Mouse (Mus musculus) B cell, adult 2 months (primary cell): ENCODE results near the gene Pmepa1.
A peak's percentile ranks its signal among the peaks of the same experiment; 100 is the strongest.

Experiments used
- DNase-seq, 2 experiments: peaks; one replicate each; pipeline ENCODE4 v3.0.0; 2022

Gene Pmepa1

DNA sequence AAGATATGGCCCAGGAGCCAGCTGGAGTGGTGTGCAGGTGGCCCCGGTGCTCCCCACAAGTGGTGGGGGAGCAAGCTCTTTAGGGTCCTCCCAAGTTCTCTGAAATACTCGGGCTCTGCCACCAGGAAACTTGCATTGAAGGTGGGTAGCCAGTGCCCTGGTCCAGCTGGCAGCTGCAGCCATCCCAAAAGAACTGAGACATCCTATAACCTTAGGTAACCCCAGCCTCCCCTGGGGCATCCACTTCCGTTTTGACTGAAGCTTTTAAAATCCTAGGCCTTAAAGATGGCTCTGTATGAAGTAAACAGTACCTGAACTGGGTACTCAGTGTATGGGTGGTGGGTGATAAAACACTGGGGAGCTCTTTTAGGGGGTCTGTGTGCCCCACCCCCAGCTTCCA, 52.8 kb downstream of the Pmepa1 start:
- DNase-seq, result peak; percentile 41 to 44

DNA sequence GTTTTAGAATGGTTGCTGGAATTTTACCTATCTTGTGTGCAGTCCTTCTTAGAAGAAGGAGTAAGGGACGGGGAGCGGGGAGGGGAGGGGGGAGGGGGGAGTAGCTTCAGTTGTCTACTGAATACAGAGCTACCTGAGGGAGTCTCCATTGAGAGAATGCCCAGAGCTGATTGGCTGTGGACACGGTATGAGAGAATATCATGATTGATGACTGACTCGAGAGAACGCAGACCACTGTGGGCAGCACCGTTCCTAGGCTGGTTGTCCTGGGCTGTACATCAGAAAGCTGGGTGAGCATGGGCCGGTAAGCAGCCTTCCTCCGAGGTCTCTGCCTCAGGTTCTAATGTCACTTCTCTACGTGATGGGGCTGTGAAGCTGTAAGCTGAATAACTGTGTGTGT, 55.6 kb downstream of the Pmepa1 start:
- no peak for DNase-seq

DNA sequence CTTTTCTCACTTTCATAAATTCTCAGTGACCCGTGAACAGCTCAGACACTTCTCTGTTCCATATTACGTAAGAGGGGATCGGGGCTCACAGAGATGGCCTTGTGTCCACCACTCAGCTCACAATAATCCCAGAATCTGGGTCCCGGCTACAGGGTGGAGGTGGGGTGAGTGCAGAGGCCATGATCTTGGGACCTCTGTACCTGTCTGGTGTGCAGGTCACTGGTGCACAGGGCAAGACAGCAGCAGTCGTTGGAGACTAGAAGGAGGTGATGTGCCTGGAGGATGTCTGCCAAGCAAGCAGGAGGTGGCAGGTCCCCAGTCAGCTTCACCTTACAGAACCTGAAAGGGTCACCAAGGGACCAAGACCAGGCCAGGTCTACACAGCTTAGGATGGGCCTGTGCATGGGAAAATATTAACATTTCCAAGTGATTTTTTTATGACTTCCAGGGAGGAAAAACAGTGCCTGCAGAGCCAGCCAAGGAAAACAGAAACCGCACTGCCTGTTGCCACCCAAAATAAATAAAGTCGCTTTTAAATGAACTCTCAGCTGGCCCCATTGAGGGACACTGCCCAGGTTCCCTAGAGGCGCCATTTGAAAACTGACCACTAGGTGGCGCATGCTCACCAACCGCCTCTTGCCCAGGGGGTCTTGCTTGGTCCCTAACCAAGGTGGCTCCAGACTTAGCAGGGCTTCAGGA, 56.9 kb downstream of the Pmepa1 start:
- peak; percentile 64 to 67 for DNase-seq

DNA sequence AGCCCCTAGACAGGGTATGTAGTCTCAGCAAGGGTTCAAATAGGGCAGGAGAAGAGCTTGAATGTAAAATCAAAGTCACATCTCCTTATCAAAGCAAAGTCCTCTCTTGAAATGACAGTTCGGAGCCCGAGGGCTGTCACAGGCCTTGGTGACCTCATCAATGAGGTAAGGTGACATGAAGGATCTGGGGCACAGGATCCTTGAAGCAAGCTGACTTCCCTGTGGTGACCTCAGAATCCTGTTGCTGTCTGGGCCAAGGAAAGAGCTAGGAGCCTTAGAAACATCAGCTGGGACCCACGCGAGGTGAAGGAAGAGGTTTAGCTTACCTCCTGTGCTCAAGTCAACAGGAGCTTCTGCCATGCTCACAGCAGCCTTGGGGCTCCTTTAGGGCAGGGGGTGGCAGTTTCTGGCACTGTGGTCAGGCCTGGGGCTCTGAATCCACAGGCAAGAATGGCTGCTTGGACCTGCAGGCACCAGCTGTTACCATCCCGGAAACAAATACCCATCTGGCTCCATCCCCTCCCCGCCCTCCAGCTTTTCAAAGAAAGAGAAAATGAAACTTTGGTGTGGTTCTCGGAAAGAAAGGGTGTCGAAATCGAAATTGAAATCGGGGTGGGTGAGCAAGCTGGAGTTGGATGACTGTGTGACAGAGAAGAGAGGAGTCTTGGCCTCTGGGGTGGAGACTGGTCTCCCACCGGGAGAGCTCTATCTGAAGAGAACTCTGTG, 57.8 kb downstream of the Pmepa1 start, which contains the start of gene Zbp1:
TSS of gene Zbp1 (minus strand) at position 508 of the 726 bp plus-strand sequence.
- peak; percentile 61 to 69 for DNase-seq

DNA sequence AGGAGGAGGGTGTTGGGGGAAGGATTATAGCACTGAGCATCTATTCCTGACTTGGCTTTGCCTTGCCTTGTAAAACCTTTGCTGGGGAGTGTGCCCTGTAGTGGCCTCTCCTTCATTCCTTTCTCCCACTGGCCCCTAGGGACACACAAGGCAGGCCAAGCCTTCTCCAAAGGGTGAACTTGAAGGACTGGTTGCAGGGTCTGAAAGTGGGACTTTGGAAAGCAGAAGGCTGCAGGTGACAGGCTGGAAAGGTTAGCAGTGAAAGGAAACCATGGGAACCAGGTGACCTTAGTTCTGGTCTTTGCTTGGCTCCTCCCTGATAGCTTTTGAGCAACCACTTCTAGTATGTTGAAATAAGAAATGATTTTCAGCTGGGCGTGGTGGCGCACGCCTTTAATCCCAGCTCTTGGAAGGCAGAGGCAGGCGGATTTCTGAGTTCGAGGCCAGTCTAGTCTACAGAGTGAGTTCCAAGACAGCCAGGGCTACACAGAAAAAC, 58.5 kb downstream of the Pmepa1 start:
- no peak for DNase-seq

DNA sequence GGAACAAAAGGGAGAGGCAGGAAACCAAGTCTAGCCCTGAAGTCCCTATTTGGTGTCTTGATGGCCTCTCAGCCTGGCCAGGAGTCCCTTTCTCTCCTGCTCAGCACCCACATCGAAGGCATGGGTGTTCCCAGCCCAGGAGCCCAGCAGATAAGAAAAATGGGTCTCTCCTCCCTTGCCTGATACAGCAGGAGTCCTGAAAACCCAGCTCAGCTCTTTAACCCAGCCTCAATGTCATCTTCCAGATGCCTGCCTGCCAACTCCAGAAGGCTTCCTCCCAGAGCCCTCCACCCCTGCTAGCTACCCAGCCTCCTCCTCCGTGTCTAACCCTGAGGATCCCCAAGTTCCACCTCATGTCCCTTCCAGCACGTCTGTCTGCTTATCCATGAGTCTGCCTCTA, 59.1 kb downstream of the Pmepa1 start:
- DNase-seq, result no peak

DNA sequence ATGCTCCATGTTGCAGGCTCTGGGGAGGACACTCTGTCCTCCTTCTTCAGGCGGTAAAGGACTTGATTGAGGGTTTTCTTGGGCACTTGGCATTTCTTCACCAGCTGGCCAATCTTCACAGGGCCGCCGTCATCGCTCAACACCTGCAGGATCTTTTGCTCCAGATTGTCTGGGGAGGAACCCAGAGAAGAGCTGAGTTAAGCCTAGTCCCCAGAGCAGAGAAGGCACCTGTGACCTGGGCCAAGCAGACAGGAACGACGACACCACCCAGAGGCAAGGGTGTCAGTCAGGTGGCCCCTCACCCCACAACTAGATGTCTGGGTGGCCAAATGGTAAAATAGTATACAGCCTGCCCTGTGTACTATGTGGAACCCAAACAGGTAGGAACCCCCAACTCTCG, 59.5 kb downstream of the Pmepa1 start:
- no peak for DNase-seq

DNA sequence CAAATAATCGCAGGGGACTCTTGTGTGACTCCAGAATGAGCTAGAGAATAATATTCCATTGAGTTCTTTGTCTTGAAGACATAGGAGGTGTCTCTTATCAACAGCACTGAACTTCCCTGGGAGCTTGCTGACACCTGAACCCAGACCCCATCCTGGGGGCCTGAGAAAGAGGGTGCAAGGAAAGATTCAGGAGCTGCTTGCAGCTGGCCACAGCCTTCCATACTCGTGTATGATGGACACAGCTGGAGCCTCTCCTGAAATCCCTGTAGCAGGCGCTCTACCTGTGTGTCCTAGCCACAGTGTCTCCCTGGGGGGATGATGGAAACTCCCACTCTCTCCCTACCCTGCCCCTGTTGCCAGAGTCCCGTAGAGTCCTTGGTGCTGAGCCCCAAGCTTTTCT, 64.1 kb downstream of the Pmepa1 start:
- DNase-seq, result no peak

DNA sequence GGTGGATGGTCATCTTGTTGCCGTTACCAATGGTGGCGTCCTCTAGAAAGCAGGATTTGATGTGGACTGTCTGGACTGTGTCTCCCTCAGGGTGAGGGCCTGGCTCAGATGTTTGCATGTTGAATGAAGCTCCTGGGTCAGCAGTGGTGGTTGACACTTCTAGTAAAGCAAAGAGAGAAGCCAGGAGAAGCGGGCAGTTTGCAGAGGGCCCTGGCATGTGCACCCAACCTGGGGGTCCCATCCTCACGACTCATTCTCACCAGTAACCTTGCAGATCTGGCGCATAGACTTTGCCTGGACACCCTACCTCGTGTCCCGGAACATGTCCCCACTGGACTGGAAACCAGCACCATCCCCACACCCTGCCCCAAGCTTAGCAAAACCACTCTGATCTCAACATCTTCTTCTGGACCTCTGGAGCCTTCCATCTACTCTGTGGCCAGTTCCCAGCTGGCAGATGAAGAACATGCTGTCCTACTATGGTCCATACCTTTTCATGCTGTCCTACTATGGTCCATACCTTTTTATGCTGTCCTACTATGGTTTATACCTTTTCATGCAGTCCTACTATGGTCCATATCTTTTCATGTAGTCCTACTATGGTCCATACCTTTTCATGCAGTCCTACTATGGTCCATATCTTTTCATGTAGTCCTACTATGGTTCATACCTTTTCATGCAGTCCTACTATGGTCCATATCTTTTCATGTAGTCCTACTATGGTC, 67.1 kb downstream of the Pmepa1 start:
- no peak for DNase-seq

DNA sequence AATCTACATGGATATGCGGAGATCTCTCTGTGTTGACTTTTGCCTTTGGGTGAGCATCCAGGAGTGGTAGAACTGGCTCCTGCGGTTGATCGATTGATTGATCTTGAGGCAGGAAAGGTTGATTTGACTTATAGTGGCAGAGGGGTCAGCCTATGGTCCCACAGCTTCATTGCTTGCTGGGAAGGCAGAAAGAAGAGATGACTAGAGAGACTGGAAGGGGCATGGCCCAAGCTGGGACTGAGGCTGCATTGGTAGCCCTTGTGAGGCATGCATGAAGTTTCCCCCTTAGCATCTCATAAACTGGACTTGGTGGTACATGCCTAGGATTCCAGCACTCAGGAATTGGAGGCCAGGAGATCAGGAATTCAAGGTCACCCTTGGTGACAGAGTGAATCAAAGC, 69.3 kb downstream of the Pmepa1 start:
- no peak for DNase-seq

DNA sequence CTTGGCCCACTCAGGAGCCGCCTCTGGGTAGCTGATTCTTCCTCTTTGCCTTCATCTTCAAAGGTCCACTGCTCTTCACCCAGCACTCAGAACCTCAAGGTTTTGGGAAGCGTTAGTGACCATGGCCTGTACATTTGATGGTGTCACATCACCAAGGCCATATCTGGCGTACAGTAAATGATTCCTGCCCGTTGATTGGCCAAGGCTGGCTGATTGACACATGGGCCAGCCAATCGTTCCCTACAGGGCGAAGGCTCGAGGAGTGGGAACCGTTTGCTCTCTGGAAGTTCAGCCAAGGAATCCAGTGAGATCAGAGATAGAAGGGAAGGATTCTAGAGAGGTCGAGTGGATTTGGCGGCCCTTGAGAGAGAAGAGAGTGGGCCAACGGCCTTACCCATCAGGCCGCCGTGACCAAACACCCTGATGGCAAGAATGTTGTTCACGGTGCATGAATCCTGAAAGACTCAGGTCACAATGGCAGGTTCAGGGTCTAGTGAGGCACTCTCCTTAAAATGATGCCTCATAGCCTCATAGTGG, 70.7 kb downstream of the Pmepa1 start:
- DNase-seq, result no peak

DNA sequence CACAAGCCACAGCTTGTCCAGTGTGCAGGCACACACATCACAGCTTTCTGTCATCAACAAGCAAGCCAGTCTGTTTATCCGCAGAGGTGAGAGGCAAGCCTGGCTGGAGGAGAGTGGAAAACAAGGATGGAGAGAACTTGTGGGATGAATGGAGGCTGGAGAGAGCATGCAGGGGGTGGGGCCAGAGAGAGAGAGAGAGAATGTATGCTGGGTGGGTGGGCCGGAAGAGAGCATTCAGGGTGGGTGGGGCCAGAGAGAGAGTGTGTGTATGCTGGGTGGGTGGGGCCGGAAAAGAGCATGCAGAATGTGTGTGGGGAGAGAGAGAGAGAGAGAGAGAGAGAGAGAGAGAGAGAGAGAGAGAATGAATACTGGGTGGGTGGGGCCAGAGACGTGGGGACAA, 71.7 kb downstream of the Pmepa1 start:
- no peak for DNase-seq

DNA sequence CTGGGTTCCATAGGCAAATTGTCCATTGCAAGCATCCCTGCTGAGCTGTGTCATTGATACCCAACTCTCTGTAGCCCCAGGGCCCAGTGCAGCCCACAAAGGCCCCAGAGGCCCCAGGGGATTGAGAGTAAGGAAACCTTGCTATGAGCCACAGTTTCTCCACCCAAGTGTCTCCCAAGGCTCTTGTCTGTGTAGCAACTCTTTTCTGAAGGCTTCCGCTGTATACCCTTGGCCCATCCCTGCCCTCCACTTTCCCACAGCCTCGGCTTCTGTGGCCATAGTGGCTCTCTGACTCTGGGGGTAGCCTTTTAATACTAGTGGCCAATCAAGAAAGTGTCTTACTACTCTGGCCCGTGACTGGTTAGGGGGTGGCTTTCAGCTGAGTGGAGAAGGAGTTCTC, 72.6 kb downstream of the Pmepa1 start:
- no peak for DNase-seq

DNA sequence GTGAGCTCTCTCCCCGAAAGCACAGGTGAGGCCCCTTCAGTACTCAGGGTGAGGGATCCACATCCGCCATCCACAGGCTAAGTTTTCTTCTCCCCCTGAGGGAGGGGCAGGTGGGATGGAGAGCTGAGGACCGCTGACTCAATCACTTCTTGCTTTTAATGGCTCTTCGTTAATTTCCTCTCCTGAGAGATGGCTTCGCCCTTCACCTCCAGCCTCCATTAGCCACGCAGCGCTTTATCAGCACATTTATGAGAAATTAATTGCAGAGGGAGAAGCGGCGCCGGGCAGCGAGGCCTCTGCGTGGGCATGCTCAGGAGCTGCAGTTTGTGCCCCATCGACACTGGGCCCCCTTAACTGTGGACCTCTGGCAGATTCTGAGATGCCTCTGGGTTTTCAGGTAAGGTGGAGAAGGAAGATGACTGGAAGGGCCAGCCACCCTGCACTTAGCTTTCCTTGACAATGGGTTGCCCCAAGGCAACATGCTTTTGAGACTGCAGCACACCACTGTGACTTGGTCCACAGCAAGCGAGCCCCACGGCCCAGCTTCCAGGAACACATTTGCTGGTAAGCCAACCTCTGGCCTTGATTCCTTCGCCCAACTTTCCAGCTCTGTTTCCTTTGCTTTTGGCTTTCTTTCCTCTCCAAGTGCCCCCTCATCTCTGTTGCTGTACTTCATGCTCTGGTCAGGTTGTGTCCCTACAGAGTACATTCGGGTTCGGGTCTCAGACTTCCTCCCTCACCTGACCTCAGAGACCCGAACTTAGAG, 73.2 kb downstream of the Pmepa1 start:
- DNase-seq, result no peak

DNA sequence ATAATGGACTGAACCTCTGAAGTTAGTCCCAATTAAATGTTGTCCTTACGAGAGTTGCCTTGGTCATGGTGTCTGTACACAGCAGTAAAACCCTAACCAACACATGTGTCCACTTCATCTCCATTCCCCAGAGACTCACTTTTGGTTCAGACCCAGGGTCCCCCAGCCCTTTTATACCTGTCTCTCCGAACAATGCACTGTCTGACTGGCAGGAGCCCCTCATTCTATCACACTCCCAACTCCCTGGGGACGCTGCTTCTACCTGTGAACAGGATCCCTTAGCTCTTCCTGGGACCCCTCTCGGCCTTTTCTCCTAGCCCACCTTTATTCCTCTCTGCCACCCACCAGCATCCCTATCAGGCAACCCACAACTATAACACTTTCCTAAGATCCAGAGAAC, 81.5 kb downstream of the Pmepa1 start:
- DNase-seq, result no peak

DNA sequence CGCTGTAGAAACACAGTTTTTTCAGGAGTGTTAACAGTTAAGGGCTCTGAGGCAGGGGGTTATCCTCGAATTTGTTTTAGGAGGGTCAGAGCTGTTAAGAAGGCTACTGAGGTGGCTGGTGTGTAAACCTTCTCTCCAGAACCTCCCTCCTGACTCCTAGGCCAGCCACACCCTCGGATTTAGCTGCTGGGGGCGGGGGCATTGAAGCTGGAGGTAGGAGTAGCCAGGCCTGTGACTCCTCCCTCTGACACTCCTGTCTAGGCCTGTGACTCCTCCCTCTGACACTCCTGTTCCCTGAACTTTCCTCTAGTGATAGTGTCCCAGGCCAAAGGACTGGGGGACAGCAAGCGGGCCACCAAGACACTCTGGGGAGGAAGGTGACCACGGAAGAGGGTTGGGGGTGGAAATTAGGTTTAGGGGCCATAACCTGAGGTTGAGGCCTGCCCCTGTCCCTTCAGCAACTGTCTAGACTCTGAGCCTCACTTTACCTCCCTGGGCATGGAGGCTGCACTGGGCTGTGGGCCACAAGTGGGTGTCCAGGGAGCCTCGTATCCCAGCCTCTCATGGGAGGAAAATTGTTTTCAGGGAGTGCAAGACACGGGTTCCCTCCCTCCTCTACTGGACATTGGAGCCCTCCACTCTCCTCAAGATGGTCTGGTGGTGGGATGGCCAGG, 89.0 kb downstream of the Pmepa1 start:
- DNase-seq, result no peak

DNA sequence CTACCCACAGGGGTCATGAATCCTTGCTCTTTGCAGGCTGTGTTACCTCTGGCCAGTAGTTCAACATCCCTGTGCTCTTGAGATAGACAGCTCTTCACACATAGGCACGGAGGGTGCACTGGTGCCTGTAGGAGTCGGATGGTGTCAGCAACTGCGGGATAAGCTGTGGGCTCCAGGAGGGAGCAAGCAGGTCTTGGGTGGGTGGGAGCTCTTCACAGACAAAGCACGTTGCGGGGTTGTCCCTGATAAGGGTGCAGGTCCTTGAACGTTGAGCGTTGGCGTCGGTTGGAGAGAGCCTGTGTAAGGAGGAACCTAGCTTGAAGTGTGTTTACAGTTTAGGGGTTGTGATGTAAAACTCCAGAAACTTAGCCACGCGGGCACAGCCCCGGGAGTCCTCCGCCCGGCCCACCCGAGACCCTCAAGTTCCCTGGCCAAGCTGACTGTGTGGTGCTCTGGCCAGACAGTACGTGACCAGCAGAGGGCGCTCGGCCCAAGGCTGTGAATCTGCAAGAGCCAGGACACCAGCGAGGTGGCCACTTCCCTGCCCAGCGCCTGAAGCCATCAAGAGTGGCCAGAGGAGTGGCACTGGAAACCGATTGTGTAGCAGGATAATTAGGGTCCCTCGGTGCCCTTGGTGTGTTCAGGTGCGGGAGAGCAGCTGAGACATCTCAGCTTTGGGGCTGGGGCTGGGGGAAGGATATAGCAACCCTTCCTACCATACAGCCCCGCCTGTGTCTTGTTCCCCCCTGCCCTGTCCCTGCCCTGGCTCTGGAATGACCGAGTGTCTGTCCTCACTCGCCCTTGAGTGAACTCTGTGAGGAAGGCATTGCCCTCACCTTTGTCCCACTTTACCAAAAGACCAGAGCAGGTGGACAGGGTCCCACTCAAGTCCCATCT, 90.0 kb downstream of the Pmepa1 start:
- peak; percentile 85 to 88 for DNase-seq

DNA sequence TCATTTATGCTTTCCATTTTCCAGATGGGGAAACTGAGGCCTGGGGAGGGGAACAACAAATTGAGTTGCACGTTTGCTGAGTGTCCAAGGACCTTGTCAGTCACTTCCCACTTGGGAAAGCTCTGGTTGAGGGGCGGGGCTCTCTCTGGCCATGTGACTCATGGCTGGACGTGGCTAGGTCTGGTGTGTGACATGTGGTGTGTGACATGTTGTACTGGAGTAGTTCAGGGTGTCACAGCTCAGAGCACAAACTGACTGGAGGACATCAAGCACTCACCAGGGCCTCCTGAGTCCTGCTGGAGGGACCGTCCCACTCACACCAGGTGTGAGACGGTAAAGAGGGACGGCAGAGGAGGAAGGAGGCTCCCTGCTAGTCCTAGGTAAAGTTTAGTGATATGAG, 91.1 kb downstream of the Pmepa1 start:
- DNase-seq, result no peak

DNA sequence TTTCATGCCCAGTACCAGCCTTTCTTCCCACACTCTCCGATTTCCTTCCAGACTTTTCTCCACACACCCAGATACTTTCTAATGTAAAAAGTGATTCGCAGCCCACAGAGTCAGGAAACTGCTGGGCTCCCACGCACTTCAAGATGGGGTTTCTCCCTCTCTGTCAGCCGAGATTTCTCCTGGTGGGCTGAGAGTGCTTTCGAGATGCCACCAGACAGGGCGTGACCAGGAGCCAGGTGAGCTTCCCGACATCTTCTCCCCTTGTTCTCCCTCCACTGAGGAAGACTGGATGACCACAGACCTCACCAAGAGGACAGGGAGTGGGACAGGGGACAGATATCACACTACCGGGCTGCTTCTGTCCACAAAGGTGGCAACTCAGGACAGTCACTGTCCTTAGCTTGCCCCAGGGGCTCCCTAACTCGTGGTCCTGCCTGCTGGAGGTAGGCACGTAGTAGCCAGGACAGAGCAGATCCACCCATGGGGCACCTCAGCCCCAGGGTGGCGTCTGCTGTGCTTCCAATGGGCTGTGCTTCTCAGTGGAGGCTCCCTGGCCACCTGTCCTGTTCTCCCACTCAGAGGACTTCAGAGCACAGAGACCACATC, 91.8 kb downstream of the Pmepa1 start:
- DNase-seq, result no peak

DNA sequence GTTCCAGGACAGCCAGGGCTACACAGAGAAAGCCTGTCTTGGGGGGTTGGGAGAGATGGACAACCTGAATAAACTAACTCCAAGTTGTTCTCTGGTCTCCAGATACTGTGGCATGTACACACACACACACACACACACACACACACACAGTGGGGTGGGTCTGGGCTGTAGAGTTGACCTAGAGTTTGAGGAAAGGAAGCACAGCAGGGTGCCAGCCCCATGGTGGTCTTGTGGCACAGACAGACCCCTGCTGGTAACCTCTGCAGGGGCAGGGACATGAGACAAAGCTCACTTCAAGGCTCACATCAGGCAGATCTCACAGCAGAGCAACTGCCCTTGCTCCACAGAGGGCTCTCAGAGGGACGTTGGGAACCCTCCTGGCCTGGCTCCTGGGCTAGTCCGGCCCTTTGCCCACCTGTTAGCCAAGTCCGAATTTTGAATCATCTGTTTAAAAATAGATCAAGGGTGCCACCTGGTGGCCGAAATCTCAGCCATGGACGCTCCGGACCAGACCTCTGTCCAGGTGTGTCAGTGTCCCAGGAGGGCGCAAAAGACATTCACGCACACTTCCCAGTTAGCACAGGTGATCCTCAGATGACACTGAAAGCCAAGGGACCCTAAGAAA, 92.4 kb downstream of the Pmepa1 start:
- peak; percentile 64 to 70 for DNase-seq
